Mouse (Mus musculus) heart, embryonic 10.5 days (tissue): ENCODE measurements at regions not wholly inside any gene's neighbourhood (a gene's known extent, or its start where the extent isn't known, plus 50 kb on each side); places are given as distances from the start of the nearest gene placed in this dataset.

Experiments
- DNase-seq: peaks from one replicate; pipeline ENCODE4 v3.0.0-alpha.2; 2017; ENCODE audit warnings: low spot score
- H3K27ac ChIP-seq: fragments of 300-500 bp; sonication (generic); 2 replicates; pipeline ENCODE4 v1.5.1; 2016; ENCODE audit warnings: mild to moderate bottlenecking
- H3K27me3 ChIP-seq: fragments of 300-500 bp; sonication (generic); 2 replicates; pipeline ENCODE4 v1.6.1; 2016; ENCODE audit warnings: mild to moderate bottlenecking; ENCODE audit not compliant: poor library complexity, insufficient read depth, severe bottlenecking
- H3K36me3 ChIP-seq: fragments of 300-500 bp; sonication (generic); 2 replicates; pipeline ENCODE4 v1.6.1; 2016; ENCODE audit warnings: mild to moderate bottlenecking, moderate library complexity
- H3K4me1 ChIP-seq: fragments of 300-500 bp; sonication (generic); 2 replicates; pipeline ENCODE4 v1.6.1; 2016; ENCODE audit warnings: mild to moderate bottlenecking
- H3K4me3 ChIP-seq: fragments of 300-500 bp; sonication (generic); 2 replicates; pipeline ENCODE4 v1.5.1; 2016; ENCODE audit warnings: mild to moderate bottlenecking, moderate library complexity
- H3K9me3 ChIP-seq: fragments of 300-500 bp; sonication (generic); 2 replicates; pipeline ENCODE4 v1.6.1; 2016; ENCODE audit warnings: mild to moderate bottlenecking, moderate library complexity
- WGBS: fragments of 180-500 bp; shearing (Covaris S2); methylation state at CpG from one replicate; pipeline ENCODE4 v1.1.7; 2016; 5-methylcytosine and 5-hydroxymethylcytosine counted together

DNA sequence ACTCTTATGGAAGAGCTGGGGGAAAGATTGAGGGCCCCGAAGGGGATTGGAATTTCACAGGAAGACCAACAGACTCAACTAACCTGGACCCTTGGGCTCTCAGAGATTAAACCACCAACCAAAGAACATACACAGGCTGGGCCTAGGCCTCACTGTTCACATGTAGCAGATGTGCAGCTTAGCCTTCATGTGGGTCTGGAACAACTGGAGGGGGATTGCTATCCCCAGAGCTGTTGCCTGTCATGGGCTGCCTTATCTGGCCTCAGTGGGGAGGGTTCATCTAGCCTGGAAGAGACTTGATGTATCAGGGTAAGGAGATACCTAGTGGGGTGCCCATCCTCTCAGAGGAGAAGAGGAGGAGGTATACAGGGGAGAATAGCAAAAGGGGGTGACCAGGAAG is 103.2 kb upstream of the Vangl1 start:
- no peak overlapping the region for H3K27ac ChIP-seq
- no peak overlapping the region for H3K4me3 ChIP-seq
- 50% methylated on average over 1 of the region's 1 CpGs for WGBS
- peaks cover 4% of the 10 kb centered on the region; the same call in 1 of the 2 replicates for H3K4me1 ChIP-seq
- no peaks in the 10 kb centered on the region for H3K36me3 ChIP-seq
- H3K27me3 ChIP-seq = peaks cover 7% of the 10 kb centered on the region; the same call in 1 of the 2 replicates
- no peaks in the 10 kb centered on the region for H3K9me3 ChIP-seq
- peak; percentile 64 for DNase-seq

DNA sequence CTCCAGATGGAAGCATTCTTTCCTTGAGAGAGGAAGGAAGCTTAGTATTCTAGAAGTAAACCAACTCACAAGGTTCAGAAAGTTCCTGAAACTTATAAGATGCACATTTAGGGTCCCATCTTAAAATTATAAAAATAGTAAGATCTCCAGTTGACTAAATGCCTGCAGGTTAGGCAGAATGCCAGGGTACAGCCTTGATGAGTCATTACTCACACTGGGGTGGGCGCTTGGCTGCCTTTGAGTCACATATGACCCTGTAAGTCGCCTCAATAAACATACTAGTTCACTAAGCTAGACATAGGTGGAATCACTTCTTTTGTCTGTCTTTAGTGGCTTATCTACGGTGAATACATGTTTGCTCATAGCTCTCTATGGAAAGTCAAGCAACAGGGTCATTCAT is 87.9 kb upstream of the Vangl1 start:
- H3K4me3 ChIP-seq = no peak overlapping the region
- 82% methylated on average over 3 of the region's 3 CpGs for WGBS
- H3K9me3 ChIP-seq = no peaks in the 10 kb centered on the region
- no peak for DNase-seq
- H3K27ac ChIP-seq = no peak overlapping the region
- no peaks in the 10 kb centered on the region for H3K4me1 ChIP-seq
- no peaks in the 10 kb centered on the region for H3K36me3 ChIP-seq
- no peaks in the 10 kb centered on the region for H3K27me3 ChIP-seq

DNA sequence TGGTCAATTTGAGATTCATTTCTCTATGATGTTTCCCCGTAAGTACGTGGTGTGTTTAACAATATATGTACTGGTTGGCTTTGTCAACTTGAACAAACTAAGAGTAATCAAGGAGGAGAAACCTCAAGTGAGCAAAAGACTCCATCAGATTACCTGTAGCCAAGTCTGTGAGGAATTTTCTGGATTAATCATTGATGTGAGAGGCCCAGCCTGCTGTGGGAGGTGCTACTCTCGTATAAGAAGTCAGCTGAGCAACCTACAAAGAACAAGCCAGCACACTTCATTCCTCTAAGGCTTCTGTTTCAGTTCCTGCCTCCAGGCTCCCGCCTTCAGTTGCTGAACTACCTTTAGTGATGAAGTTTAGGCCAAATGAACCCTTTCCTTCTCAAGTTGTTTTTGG is 77.5 kb upstream of the Vangl1 start:
- no peaks in the 10 kb centered on the region for H3K9me3 ChIP-seq
- H3K27me3 ChIP-seq = no peaks in the 10 kb centered on the region; the same call in 1 of the 2 replicates
- H3K36me3 ChIP-seq = no peaks in the 10 kb centered on the region
- WGBS = 76% methylated on average over 4 of the region's 4 CpGs
- no peak overlapping the region for H3K4me3 ChIP-seq
- H3K4me1 ChIP-seq = no peaks in the 10 kb centered on the region
- DNase-seq = no peak
- no peak overlapping the region for H3K27ac ChIP-seq

DNA sequence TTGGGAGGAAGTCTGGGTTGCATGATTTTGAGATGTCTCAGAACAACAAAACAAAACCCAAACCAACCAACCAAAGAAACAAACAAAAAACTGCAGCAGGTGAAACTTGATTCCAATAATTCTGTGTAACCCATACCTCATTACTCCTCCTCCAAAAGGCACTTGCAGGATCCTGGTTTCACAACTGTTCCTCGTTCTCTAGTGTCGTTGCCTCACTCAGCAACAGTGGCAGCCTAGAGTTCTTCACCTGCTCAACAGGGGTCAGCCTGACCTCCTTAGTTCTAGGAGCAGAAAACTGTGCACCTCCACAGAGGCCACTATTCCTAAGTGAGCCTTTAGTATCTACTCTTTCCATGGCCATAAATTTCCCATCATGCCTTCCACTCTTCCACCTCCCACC is 72.3 kb upstream of the Vangl1 start:
- H3K4me3 ChIP-seq = no peak overlapping the region

DNA sequence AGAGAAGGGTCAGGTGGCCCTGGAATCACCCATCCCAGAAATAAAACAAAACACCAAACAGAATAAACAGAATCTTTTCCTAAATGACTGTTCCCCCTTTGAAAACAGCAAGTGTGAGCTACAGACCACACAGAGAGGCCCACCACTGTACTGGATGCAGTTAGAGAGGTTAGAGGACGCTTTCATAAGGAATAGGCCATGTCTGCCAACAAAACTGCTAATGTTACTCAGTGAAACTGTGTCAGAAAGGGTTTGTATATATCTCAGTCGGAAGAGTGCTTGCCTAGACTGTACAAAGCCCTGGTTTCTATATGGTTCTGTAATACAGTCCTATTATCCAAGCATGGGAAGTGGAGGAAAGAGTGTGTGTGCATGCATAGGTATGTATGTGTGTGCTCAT is 71.8 kb upstream of the Vangl1 start:
- Histone ChIP-seq H3K4me3 (no peak overlapping the region), H3K4me1 (peaks cover 11% of the 10 kb centered on the region), H3K27ac (no peak overlapping the region; the same call in 1 of the 2 replicates), H3K27me3 (no peaks in the 10 kb centered on the region; the same call in 1 of the 2 replicates), H3K36me3 (no peaks in the 10 kb centered on the region), H3K9me3 (no peaks in the 10 kb centered on the region)
- WGBS = 86% methylated on average over 2 of the region's 2 CpGs
- no peak for DNase-seq

More for the DNA sequence above, 72.3 kb upstream of the Vangl1 start:
- no peak overlapping the region for H3K27ac ChIP-seq
- WGBS = 82% methylated on average over 2 of the region's 2 CpGs
- no peak for DNase-seq
- H3K36me3 ChIP-seq = no peaks in the 10 kb centered on the region
- H3K4me1 ChIP-seq = peaks cover 11% of the 10 kb centered on the region
- no peaks in the 10 kb centered on the region for H3K9me3 ChIP-seq
- H3K27me3 ChIP-seq = no peaks in the 10 kb centered on the region; the same call in 1 of the 2 replicates

DNA sequence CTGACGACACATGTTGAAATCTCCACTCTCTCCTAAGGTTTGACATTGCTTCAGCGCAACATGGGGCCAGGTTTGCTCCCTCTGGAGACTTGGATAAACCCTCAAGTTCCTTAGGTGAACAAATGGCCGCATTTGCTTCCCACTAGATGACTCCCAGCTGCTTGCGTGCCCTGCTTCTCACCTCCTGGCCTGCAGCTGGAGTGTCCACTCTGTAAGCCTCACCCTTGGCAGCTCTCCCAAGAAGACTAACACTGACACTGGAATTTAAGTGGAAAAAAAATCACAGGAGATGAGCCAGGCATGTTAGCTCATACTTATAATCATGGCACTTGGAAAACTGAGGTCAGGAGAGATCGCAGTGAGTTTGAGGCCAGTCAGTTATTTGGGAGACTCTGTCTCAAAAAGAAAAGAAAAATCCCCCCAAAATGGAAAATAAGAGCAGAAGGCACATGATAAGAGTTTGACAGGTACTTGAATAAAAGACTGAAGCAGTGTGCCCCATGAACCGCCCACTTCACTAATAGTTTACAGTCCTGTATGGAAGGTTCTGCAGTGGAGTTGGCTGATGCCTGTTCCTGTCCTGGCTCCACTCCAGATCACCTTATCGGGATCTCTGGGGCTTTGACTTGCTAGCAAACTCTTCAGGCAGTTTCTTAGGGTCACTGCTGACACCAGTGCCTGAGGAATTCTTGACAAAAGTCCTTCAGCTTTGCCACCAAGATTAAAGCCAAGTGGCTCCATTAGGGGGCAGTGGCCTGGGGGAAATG is 70.9 kb upstream of the Vangl1 start:
- H3K27ac ChIP-seq = no peak overlapping the region; the same call in 1 of the 2 replicates
- H3K9me3 ChIP-seq = no peaks in the 10 kb centered on the region
- WGBS = 65% methylated on average over 7 of the region's 7 CpGs
- H3K4me1 ChIP-seq = peaks cover 11% of the 10 kb centered on the region
- H3K4me3 ChIP-seq = no peak overlapping the region
- DNase-seq = no peak
- no peaks in the 10 kb centered on the region; the same call in 1 of the 2 replicates for H3K27me3 ChIP-seq
- no peaks in the 10 kb centered on the region for H3K36me3 ChIP-seq

DNA sequence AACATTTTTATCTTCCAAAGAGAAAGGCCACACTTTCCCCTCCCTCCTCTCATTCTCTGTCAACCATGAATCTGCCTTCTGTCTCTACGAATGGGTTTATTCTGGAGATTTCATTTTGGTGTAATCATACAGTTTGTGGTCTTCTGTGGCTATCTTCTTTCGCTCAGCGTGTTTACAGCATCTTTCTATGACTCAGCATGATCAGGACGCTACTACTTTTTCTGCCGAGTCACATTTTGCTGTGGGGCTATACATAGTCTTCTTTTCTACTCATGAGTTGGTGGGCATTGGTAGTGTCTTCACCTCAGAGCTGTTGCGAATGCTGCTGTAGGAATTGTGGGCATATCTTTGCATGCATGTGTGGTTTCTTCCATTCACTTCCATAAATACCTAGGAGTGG is 66.3 kb upstream of the Vangl1 start:
- Histone ChIP-seq H3K27me3 (no peaks in the 10 kb centered on the region), H3K27ac (no peak overlapping the region)
- DNase-seq = no peak

DNA sequence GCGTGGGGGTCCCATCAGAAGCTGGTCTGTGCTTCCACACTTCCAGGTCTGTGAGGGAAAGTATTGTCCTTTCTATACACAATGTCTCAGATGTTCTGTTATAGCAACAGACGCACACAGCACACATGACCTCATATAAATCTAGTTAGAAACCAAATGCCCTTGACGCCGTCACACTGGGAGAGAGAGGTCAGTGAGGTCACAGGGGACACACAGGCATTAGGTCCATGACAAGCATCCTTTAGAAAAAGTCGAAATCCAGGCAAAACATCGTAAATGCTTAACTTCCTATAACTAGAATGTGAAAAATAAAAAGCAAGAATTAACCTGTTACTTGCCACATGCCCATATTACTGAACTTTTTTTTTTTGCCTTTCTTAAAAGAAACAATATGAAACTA is 65.8 kb upstream of the Vangl1 start:
- no peaks in the 10 kb centered on the region for H3K27me3 ChIP-seq
- no peak overlapping the region for H3K4me3 ChIP-seq
- DNase-seq = no peak
- peaks cover 7% of the 10 kb centered on the region for H3K4me1 ChIP-seq
- 79% methylated on average over 6 of the region's 6 CpGs for WGBS
- H3K27ac ChIP-seq = no peak overlapping the region
- H3K36me3 ChIP-seq = no peaks in the 10 kb centered on the region
- H3K9me3 ChIP-seq = no peaks in the 10 kb centered on the region

More for the DNA sequence above, 66.3 kb upstream of the Vangl1 start:
- H3K9me3 ChIP-seq = no peaks in the 10 kb centered on the region
- H3K36me3 ChIP-seq = no peaks in the 10 kb centered on the region
- no peak overlapping the region for H3K4me3 ChIP-seq
- WGBS = 90% methylated on average over 6 of the region's 6 CpGs
- peaks cover 13% of the 10 kb centered on the region for H3K4me1 ChIP-seq

DNA sequence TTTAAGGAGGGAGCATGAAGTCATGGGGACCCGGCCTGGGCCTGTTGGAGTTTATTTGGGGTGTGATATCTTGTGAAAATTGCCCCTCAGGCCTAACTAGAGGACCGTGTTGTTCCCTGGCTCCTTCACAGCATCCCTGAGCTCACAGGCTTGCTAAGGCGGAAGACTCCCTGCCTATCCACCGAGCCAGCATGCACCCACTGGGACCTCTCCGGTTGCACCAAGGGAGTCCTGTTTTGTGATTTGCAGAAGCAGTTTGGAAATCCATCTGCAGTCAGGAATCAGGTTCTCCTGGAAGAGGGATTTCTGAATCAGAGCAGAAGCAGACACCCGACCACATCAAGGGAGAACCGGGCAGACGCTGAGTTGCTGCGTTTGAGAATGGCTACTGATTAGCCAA is 61.6 kb upstream of the Vangl1 start:
- H3K4me3 ChIP-seq = no peak overlapping the region
- DNase-seq = no peak
- no peaks in the 10 kb centered on the region for H3K9me3 ChIP-seq
- 74% methylated on average over 9 of the region's 9 CpGs for WGBS
- peaks cover 16% of the 10 kb centered on the region for H3K4me1 ChIP-seq
- H3K36me3 ChIP-seq = no peaks in the 10 kb centered on the region
- H3K27ac ChIP-seq = no peak overlapping the region
- peaks cover 5% of the 10 kb centered on the region; the same call in 1 of the 2 replicates for H3K27me3 ChIP-seq

DNA sequence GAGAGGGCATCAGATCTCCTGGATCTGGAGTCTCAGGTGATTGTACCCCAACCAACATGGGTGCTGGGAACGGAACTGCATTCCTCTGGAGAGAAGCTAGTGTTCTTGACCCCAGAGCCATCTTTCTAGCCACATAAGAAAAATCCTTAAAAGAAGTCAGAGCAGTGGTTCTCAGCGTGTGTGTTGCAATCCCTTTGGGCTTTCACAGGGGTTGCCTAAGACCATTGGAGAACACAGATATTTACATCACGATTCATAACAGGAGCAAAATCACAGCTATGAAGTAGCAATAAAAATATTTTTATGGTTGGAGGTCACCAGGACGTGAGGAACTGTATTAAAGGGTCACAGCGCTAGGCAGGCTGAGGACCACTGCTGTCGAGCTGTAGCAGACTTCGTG is 60.7 kb upstream of the Vangl1 start:
- Histone ChIP-seq H3K4me1 (peaks cover 16% of the 10 kb centered on the region), H3K9me3 (no peaks in the 10 kb centered on the region), H3K27ac (no peak overlapping the region), H3K4me3 (no peak overlapping the region), H3K36me3 (no peaks in the 10 kb centered on the region), H3K27me3 (peaks cover 5% of the 10 kb centered on the region; the same call in 1 of the 2 replicates)
- 72% methylated on average over 7 of the region's 7 CpGs for WGBS
- no peak for DNase-seq

DNA sequence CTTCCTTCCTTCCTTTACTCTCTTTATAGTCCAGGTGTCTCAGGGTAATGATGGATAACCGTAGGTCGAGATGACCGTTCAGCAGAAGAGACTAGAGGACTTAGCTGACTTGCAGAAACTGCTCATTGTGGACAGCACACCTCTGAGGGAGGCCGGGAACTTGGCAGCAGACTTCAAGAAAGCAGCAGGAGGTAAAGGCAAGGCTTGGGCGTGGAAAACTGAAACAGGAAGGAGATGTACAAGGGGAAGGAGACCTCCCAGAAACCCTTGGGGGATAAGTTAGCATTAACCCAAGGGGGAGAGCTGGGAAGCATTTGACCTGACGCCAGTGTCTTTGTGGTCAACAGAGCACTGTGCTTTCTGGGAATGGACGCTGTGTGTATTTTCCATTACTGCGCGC is 58.8 kb upstream of the Vangl1 start:
- Histone ChIP-seq H3K36me3 (no peaks in the 10 kb centered on the region), H3K27ac (no peak overlapping the region), H3K4me1 (peaks cover 15% of the 10 kb centered on the region), H3K9me3 (no peaks in the 10 kb centered on the region), H3K4me3 (no peak overlapping the region), H3K27me3 (peaks cover 5% of the 10 kb centered on the region; the same call in 1 of the 2 replicates)
- no peak for DNase-seq
- WGBS = 76% methylated on average over 9 of the region's 9 CpGs

DNA sequence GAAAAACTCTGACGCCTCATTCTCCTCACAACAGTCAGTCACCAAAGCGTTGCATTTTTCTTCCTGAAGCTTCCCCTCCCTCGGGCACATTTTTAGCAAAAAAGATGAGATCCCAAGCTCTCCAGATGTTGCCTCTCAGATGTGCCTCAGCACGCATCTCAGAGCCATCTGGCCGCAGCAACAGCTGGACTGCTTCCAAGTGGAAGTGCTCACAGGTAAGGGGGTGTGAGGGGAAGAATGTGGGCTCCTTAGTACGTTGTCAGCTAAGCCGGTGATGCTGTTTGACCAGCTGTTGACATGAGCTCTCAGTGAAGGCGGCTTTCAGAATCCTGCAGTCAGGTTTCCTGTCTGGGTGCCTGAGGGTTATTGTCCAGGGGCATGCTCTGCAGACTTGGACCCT is 58.2 kb upstream of the Vangl1 start:
- no peak for DNase-seq
- Histone ChIP-seq H3K36me3 (no peaks in the 10 kb centered on the region), H3K27ac (no peak overlapping the region), H3K4me3 (no peak overlapping the region), H3K27me3 (peaks cover 5% of the 10 kb centered on the region; the same call in 1 of the 2 replicates), H3K9me3 (no peaks in the 10 kb centered on the region), H3K4me1 (peaks cover 11% of the 10 kb centered on the region)
- WGBS = 40% methylated on average over 8 of the region's 8 CpGs

DNA sequence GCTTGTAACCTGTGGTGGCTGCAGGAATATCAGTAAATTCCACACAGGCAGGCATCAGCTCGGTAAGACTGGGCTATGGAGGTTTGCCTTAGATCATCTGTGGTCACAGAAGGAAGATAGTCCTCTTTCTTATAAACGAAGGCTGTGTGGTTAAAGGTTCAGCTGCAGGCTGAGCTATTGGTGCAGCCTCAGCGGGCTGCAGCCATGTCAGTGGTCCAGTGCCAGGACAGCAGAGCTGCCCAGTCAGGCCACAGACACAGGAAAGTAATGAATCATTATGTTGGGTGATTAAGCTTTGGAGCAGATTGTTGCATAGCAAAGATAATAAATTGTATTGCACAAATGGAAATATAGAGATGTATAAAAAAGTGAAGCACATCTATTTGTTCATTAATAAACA is 57.0 kb upstream of the Vangl1 start:
- Histone ChIP-seq H3K9me3 (no peaks in the 10 kb centered on the region), H3K4me1 (peaks cover 11% of the 10 kb centered on the region), H3K4me3 (no peak overlapping the region), H3K27me3 (peaks cover 5% of the 10 kb centered on the region; the same call in 1 of the 2 replicates), H3K36me3 (no peaks in the 10 kb centered on the region), H3K27ac (no peak overlapping the region)
- WGBS = 70% methylated on average over 3 of the region's 3 CpGs
- no peak for DNase-seq
